Mouse (Mus musculus) bone marrow macrophage, adult 2 months (primary cell): ENCODE data around the gene Sars2. TPM values are rescaled to one million over a fixed set of nuclear protein-coding genes. Genes with fewer than 3 reads are reported as not detected.
"Not testable (repeated sequence)": the region's sequence is repeated elsewhere in the genome, so short reads cannot be mapped to it uniquely, and the experiment has no call there.

Source experiments
- H3K27ac ChIP-seq: 2 replicates; pipeline ENCODE4 v1.5.1; 2012; ENCODE audit warnings: low read depth, low read length; ENCODE audit not compliant: insufficient read depth
- H3K4me1 ChIP-seq: 2 replicates; pipeline ENCODE4 v1.6.1; 2012; ENCODE audit warnings: low read length; ENCODE audit not compliant: control insufficient read depth, insufficient read depth
- H3K4me3 ChIP-seq: 2 replicates; pipeline ENCODE4 v1.5.1; 2012; ENCODE audit warnings: mild to moderate bottlenecking, low read length, moderate library complexity; ENCODE audit not compliant: insufficient read depth
- CTCF ChIP-seq: IDR thresholded peaks from 2 replicates; pipeline ENCODE4 v1.5.1; 2012; ENCODE audit warnings: low read depth, mild to moderate bottlenecking, low read length, moderate library complexity
- POLR2A ChIP-seq: IDR thresholded peaks from 2 replicates; pipeline ENCODE4 v1.6.1; 2012; ENCODE audit warnings: mild to moderate bottlenecking, low read depth, low read length, borderline replicate concordance
- polyA plus RNA-seq: library from polyadenylated mRNA; stranded (reverse); fragments of >200 nt; gene quantifications from 2 replicates; pipeline ENCODE4 v1.2.4, GENCODE M21; 2012; ENCODE audit not compliant: missing spikeins, insufficient read depth, insufficient read length

The Sars2 gene
- 7.2 and 8.2 TPM in 2 replicates for polyA plus RNA-seq

GRCm38 (mm10) chr7:28741709-28742438, at the start of gene Sars2, which contains the start of gene Mrps12:
Gene Sars2 (plus strand): TSS chr7:28741992.
Gene Mrps12 (minus strand): TSS chr7:28741820.
- H3K4me3 ChIP-seq = peak within 1 kb of the TSS; percentile 85

DNA sequence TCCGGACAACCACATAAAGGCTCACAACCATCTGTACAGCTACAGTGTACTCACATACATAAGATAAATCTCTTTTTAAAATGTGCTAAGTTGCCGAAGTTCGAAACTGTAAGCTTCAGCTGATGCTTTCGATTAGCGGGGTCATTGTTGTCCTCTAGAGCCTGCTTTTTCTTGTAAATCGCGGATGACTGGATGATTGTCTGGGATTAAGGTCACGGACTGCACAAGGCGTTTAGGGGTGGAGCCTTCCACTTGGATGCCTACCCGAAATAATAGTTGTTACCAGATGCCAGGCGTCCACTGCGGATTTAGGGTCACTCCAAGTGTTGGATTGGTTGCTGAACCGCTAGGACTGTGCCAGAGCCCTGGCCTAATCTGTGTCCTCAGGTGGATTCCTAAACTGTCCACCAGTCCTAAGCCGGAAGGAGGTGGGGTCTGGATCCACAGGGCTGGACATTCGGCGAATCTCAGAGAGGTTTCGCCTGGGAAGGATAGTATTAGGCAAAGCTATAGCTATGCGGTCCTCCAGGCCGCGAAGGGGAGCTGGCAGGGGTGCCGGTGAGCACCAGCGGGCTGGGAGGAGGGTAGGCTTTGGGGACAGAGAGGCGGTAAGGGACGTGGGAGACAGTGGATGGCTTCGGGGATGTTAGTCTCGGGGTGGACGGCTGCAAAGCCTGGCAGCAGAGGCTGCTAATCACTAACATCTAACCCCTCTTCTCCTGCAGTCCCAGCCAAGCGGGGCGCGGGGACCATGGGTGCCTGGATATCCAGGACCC, 49.1 kb upstream of the Sars2 start, which contains the start of gene Fbxo27:
Gene Fbxo27, plus strand, starts transcription at position 305 of the 776 bp plus-strand sequence.
- Histone ChIP-seq H3K27ac (no peak within 1 kb of the TSS), H3K4me1 (no peaks in the 10 kb centered on the region), H3K4me3 (peak within 1 kb of the TSS; percentile 53)
- TF ChIP-seq POLR2A (no peak), CTCF (no peak)

More at GRCm38 (mm10) chr7:28741709-28742438, at the start of gene Sars2, which contains the start of gene Mrps12:
- TF ChIP-seq CTCF (peak; percentile 50; the same call in 1 of the 2 replicates), POLR2A (peak; percentile 56; the same call in 1 of the 2 replicates)
- Histone ChIP-seq H3K4me1 (peaks cover 9% of the 10 kb centered on the region), H3K27ac (peak within 1 kb of the TSS; percentile 66)

GRCm38 (mm10) chr7:28693321-28693966, 48.3 kb upstream of the Sars2 start:
- H3K4me3 ChIP-seq = peak overlapping the region; percentile 53
- no peak overlapping the region for H3K27ac ChIP-seq
- no peak for TF ChIP-seq CTCF
- TF ChIP-seq POLR2A = no peak
- no peaks in the 10 kb centered on the region for H3K4me1 ChIP-seq

- Histone ChIP-seq H3K4me3 (no peak overlapping the region), H3K27ac (no peak overlapping the region), H3K4me1 (no peaks in the 10 kb centered on the region)
- TF ChIP-seq POLR2A = no peak
These were observed 47.4 kb upstream of the Sars2 start for GRCm38 (mm10) chr7:28694423-28694822.

GRCm38 (mm10) chr7:28694966-28695511, 46.8 kb upstream of the Sars2 start:
- TF ChIP-seq CTCF (no peak), POLR2A (no peak)
- H3K27ac ChIP-seq = no peak overlapping the region
- H3K4me3 ChIP-seq = no peak overlapping the region
- H3K4me1 ChIP-seq = no peaks in the 10 kb centered on the region

GRCm38 (mm10) chr7:28697277-28697676, 44.5 kb upstream of the Sars2 start:
- no peak for TF ChIP-seq CTCF
- no peak for TF ChIP-seq POLR2A
- Histone ChIP-seq H3K27ac (no peak overlapping the region), H3K4me1 (peaks cover under 1% of the 10 kb centered on the region; the same call in 1 of the 2 replicates), H3K4me3 (no peak overlapping the region)

DNA sequence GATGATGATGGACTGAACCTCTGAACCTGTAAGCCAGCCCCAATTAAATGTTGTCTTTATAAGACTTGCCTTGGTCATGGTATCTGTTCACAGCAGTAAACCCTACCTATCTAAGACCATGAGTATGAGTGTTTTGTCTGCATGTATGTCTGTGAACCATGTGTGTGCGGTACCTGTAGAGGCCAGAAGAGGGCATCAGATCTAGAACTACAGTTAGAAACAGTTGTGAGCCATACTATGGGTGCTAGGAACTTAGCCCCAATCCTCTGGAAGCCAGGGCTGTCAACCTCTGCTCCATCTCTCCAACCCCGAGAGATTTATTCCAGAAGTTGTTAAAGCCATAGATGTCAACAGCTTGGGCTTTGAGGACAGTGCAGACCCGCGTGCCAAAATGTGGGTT, 41.5 kb upstream of the Sars2 start:
- TF ChIP-seq POLR2A (no peak), CTCF (no peak)
- Histone ChIP-seq H3K4me3 (no peak overlapping the region), H3K4me1 (peaks cover 7% of the 10 kb centered on the region), H3K27ac (no peak overlapping the region)

DNA sequence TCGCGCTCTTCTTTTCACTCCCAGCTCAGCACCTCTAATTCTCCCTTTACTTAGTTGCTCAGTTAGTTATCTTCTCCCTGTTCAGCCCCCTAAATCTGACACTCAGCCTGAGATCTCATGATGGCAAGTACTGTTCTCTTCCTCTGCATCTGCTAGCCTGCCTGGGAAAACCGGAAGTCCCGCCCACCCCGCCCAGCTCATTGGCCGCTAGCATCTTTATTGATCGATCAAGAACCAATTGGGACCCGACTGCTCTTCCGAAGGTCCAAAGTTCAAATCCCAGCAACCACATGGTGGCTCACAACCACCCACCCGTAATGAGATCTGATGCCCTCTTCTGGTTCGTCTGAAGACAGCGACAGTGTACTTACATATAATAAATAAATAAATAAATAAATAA, 40.5 kb upstream of the Sars2 start:
- not testable (repeated sequence) for H3K27ac ChIP-seq, H3K4me1 ChIP-seq, H3K4me3 ChIP-seq

GRCm38 (mm10) chr7:28702601-28703143, 39.1 kb upstream of the Sars2 start:
- no peak overlapping the region for H3K27ac ChIP-seq
- no peak overlapping the region for H3K4me3 ChIP-seq
- peaks cover 7% of the 10 kb centered on the region for H3K4me1 ChIP-seq
- TF ChIP-seq POLR2A = no peak
- no peak for TF ChIP-seq CTCF
